Mouse (Mus musculus) liver, embryonic 16.5 days (tissue): ENCODE results near the gene Cela3b. TPM values are rescaled to one million over a fixed set of nuclear protein-coding genes. Genes with fewer than 3 reads are reported as not detected.

Experiments used
- ATAC-seq: fragments of 200-750 bp; cut with Nextera tagmentation; 2 replicates; pipeline ENCODE4 v1.8.0; 2017; ENCODE audit warnings: low read depth, mild to moderate bottlenecking, moderate number of reproducible peaks, moderate library complexity
- H3K27ac ChIP-seq: fragments of 300-500 bp; sonication (generic); 2 replicates; pipeline ENCODE4 v1.5.1; 2014; ENCODE audit warnings: mild to moderate bottlenecking, low read length
- H3K27me3 ChIP-seq: fragments of 300-500 bp; sonication (generic); 2 replicates; pipeline ENCODE4 v1.6.1; 2014; ENCODE audit warnings: low read depth, low read length, mixed read lengths; ENCODE audit not compliant: control insufficient read depth, insufficient read depth
- H3K36me3 ChIP-seq: fragments of 300-500 bp; sonication (generic); 2 replicates; pipeline ENCODE4 v1.6.1; 2014; ENCODE audit warnings: mild to moderate bottlenecking; ENCODE audit not compliant: control insufficient read depth, insufficient read depth
- H3K4me1 ChIP-seq: fragments of 300-500 bp; sonication (generic); 2 replicates; pipeline ENCODE4 v1.6.1; 2014; ENCODE audit warnings: low read depth, low read length, mixed read lengths; ENCODE audit not compliant: control insufficient read depth
- H3K4me2 ChIP-seq: fragments of 300-500 bp; sonication (generic); 2 replicates; pipeline ENCODE4 v1.6.1; 2014; ENCODE audit warnings: low read depth, low read length, mixed read lengths
- H3K4me3 ChIP-seq: fragments of 300-500 bp; sonication (generic); 2 replicates; pipeline ENCODE4 v1.5.1; 2014; ENCODE audit warnings: low read depth, mild to moderate bottlenecking, low read length
- H3K9ac ChIP-seq: fragments of 300-500 bp; sonication (generic); 2 replicates; pipeline ENCODE4 v1.6.1; 2014; ENCODE audit warnings: low read depth, low read length
- H3K9me3 ChIP-seq: fragments of 300-500 bp; sonication (generic); replicated peaks from 2 replicates; pipeline ENCODE4 v1.6.1; 2016; ENCODE audit warnings: low read length; ENCODE audit not compliant: control insufficient read depth
- WGBS: fragments of 180-500 bp; shearing (Covaris S2); extraction: QIAGEN DNeasy Blood & Tissue Kit; methylation state at CpG from one replicate; pipeline ENCODE4 v1.1.7; 2014; ENCODE audit not compliant: insufficient replicate concordance; 5-methylcytosine and 5-hydroxymethylcytosine counted together
- polyA plus RNA-seq: library from polyadenylated mRNA; unstranded; fragments of >200 nt; fragmentation: Nextera tagmentation; extraction: Ambion mirVana; gene quantifications from 2 replicates; pipeline ENCODE4 v1.2.1, GENCODE M21; 2015

The Cela3b gene
- polyA plus RNA-seq, 1 experiment from 2014 or later, result 6.1 TPM

DNA sequence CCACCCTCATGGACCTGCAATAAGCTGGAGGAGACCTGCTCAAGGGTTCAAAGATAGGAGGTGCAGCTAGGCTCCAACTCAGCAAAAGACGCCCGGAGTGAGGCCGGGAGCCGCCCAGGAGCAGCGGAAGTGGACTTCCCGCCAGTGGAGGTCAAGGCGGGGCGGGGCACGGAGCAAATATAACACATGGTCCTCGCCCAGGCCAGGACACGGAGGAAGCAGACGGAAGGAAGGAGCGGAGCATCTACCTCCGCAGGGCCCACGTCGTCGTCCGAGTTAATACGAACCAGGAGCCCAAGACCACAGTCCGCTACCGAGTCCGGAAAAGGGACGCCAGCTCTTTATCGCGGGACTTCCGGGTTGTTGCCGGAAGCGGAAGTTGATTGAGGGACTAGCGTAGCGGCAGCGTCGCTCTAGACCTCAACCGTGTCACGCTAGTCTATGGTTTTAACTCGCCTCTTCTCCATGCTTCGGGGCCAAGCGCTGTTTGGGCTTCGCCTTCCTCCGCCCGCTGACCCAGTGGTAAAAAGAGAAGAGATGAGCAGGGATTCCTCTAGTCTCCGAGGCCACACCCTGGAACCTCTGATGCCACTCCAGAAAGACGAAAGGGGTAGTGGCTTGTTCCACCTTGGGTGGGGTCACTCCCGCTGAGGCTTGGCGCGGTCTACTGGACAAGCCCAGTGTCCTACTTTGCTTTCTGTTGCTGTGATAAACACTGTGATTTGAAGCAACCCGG, 42.1 kb downstream of the Cela3b start:
- H3K4me3 ChIP-seq, result peak overlapping the region; percentile 68
- H3K4me2 ChIP-seq, result peak overlapping the region; percentile 95
- H3K9me3 ChIP-seq, result peaks cover 3% of the 10 kb centered on the region
- H3K36me3 ChIP-seq, result no peaks in the 10 kb centered on the region
- H3K27ac ChIP-seq, result peak overlapping the region; percentile 97
- H3K27me3 ChIP-seq, result no peaks in the 10 kb centered on the region
- H3K4me1 ChIP-seq, result peaks cover 19% of the 10 kb centered on the region
- under 1% methylated on average over 46 of the region's 46 CpGs for WGBS
- ATAC-seq, result peak; percentile 90
- H3K9ac ChIP-seq, result peak overlapping the region; percentile 89

- peak overlapping the region; percentile 97 for H3K27ac ChIP-seq
- peaks cover 3% of the 10 kb centered on the region for H3K9me3 ChIP-seq
- H3K4me1 ChIP-seq, result peaks cover 13% of the 10 kb centered on the region
- H3K4me3 ChIP-seq, result peak overlapping the region; percentile 68
- H3K27me3 ChIP-seq, result no peaks in the 10 kb centered on the region
- under 1% methylated on average over 20 of the region's 20 CpGs for WGBS
- no peaks in the 10 kb centered on the region for H3K36me3 ChIP-seq
- no peak for ATAC-seq
- H3K4me2 ChIP-seq, result peak overlapping the region; percentile 95
- H3K9ac ChIP-seq, result peak overlapping the region; percentile 89
These were observed 42.8 kb downstream of the Cela3b start for GRCm38 (mm10) chr4:137387482-137388058.

GRCm38 (mm10) chr4:137380702-137381605, 49.4 kb downstream of the Cela3b start:
- Histone ChIP-seq H3K27ac (peak overlapping the region; percentile 74), H3K36me3 (no peaks in the 10 kb centered on the region), H3K4me1 (peaks cover 9% of the 10 kb centered on the region), H3K9ac (peak overlapping the region; percentile 39), H3K4me3 (peak overlapping the region; percentile 1; the same call in 1 of the 2 replicates), H3K4me2 (peak overlapping the region; percentile 48), H3K27me3 (no peaks in the 10 kb centered on the region), H3K9me3 (no peaks in the 10 kb centered on the region)
- ATAC-seq, result peak; percentile 87
- WGBS, result 21% methylated on average over 15 of the region's 16 CpGs

DNA sequence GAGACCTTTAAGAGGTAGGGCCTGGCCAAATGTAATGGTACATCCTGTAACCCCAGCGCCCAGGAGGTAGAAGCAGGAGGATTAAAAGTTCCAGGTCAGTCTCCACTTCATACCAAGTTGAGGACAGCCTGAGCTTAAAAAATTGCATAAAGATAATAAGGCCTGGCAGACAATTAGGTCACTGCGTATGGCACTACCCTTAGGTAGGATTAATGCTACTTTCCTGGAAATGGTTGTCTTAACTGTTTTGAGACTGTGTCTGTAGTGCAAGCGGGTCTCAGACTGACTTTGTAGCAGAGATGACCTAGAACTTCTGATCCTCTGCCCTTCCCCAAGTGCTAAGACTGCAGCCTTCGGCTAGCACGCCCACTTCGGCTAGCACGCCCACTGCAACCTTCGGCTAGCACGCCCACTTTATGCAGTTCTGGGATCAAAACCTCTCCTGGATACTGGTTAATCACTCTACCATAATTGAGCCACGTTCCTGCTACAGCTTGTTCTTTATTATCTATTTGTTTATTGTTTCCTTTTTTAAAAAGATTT, 50.6 kb downstream of the Cela3b start:
- no peak overlapping the region for H3K4me3 ChIP-seq
- 74% methylated on average over 10 of the region's 10 CpGs for WGBS
- H3K9me3 ChIP-seq, result no peaks in the 10 kb centered on the region
- H3K9ac ChIP-seq, result no peak overlapping the region
- no peak overlapping the region for H3K4me2 ChIP-seq
- peaks cover 9% of the 10 kb centered on the region for H3K4me1 ChIP-seq
- ATAC-seq, result no peak
- no peaks in the 10 kb centered on the region for H3K27me3 ChIP-seq
- H3K27ac ChIP-seq, result no peak overlapping the region
- H3K36me3 ChIP-seq, result no peaks in the 10 kb centered on the region

DNA sequence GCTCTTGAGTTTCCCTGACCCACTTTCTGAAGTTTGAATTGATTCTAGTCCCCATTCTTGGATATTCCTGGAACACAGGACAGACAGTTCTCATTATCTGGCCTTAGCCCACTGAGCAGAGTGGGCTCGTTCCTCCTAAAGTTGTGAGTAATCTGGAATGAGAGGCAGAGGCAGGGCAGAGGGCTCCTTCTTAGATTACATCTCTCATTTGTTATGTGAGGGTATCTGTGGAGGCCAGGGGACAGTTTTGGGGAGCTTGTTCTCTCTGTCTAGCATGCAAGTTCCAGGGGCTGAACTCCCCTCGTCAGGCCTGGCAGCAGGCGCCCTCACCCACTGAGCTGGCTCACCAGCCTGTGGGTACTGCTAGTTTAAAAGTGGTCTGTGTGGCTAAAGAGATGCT, 51.3 kb downstream of the Cela3b start:
- WGBS, result 61% methylated on average over 3 of the region's 3 CpGs

DNA sequence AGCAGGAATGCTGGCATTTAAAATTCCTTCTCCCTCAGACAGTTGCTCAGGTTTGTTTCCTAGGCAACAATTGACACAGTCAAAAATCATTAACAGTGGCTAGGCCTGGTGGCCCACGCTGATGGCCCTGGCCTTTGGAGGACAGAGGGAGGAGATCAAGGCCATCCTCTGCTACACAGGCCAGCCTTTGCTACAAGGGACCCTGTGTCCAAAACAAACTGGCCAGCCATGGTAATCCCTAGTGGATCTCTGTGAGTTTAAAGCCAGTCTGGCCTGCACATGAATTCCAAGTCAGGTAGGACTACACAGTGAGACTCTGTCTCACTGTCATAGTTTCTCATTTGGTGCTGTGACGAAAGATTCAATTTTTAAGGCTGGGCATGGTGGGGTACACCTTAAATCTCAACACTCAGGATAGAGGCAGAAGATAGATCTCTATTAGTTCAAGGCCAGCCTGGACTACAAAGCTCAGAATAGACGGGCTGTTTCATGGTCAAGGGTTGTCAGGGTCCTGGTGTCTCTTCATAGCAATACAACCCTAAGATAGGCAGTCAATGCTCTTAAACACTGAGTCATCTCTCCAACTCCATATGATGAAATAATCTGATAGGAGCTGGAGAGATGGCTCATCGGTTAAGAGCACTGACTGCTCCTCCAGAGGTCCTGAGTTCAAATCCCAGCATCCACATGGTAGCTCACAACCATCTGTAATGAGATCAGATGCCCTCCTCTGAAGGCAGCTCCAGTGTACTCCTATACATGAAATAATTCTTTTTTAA, 52.6 kb downstream of the Cela3b start:
- ATAC-seq, result 0 out of 2 replicates have a peak, but pooled peaks have one; percentile 28
- Histone ChIP-seq H3K9ac (no peak overlapping the region), H3K4me1 (peaks cover 9% of the 10 kb centered on the region), H3K9me3 (no peaks in the 10 kb centered on the region), H3K27ac (no peak overlapping the region), H3K4me3 (no peak overlapping the region), H3K36me3 (no peaks in the 10 kb centered on the region), H3K27me3 (no peaks in the 10 kb centered on the region), H3K4me2 (no peak overlapping the region)
- 68% methylated on average over 4 of the region's 4 CpGs for WGBS

More for the DNA sequence above, 51.3 kb downstream of the Cela3b start:
- Histone ChIP-seq H3K36me3 (no peaks in the 10 kb centered on the region), H3K27ac (no peak overlapping the region), H3K4me2 (no peak overlapping the region), H3K4me1 (peaks cover 9% of the 10 kb centered on the region), H3K9me3 (no peaks in the 10 kb centered on the region), H3K27me3 (no peaks in the 10 kb centered on the region), H3K9ac (no peak overlapping the region), H3K4me3 (no peak overlapping the region)
- ATAC-seq, result no peak

GRCm38 (mm10) chr4:137376778-137377177, 53.6 kb downstream of the Cela3b start:
- no peaks in the 10 kb centered on the region for H3K36me3 ChIP-seq
- no peak for ATAC-seq
- H3K9ac ChIP-seq, result no peak overlapping the region
- H3K4me3 ChIP-seq, result no peak overlapping the region
- no peaks in the 10 kb centered on the region for H3K9me3 ChIP-seq
- 56% methylated on average over 2 of the region's 2 CpGs for WGBS
- peaks cover 9% of the 10 kb centered on the region for H3K4me1 ChIP-seq
- no peaks in the 10 kb centered on the region for H3K27me3 ChIP-seq
- no peak overlapping the region for H3K27ac ChIP-seq
- no peak overlapping the region for H3K4me2 ChIP-seq
